Mouse (Mus musculus) brown adipose tissue, adult 24 weeks (tissue): ENCODE measurements at regions not wholly inside any gene's neighbourhood (a gene's known extent, or its start where the extent isn't known, plus 50 kb on each side); places are given as distances from the start of the nearest gene placed in this dataset.

Source experiments
- H3K27ac ChIP-seq: fragments of 200-500 bp; replicated peaks from 2 replicates; pipeline ENCODE4 v1.5.1; 2012; ENCODE audit warnings: low read depth, mild to moderate bottlenecking, low read length
- H3K4me1 ChIP-seq: fragments of 200-500 bp; 2 replicates; pipeline ENCODE4 v1.6.1; 2012; ENCODE audit warnings: low read length, mixed read lengths; ENCODE audit not compliant: control insufficient read depth, insufficient read depth, insufficient read length
- H3K4me3 ChIP-seq: fragments of 200-500 bp; 2 replicates; pipeline ENCODE4 v1.5.1; 2012; ENCODE audit warnings: low read depth, mild to moderate bottlenecking, low read length, moderate library complexity; ENCODE audit not compliant: insufficient read depth

DNA sequence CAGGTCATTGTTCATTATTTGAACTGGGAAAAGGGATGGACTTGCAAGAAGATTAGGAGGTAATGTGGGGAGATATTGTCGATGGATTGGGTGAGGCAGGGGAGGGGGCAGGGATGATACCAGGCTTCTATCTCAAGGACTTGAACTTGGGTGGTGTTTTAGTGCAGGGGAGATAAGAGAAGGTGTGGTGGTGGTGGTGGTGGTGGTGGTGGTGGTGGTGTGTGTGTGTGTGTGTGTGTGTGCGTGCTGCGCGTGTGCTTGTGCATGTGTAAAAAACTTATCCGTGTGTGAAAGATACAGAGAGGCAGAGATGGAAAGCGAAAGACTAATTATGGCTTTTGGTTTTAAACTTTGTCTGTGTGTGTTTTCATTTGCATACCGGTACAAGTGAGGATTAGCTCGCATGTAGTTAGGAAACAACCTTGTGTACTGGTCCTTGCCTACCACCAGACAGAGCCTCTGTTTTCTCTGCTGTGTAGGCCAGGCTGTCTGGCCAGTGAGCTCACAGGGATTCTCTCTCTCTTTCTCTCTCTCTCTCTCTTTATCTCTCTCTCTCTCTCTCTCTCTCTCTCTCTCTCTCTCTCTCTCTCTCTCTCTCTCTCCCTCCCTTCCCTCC is 69.6 kb upstream of the Cdkn2b start:
- no peaks in the 10 kb centered on the region for H3K4me1 ChIP-seq
- H3K27ac ChIP-seq = no peak overlapping the region
- no peak overlapping the region for H3K4me3 ChIP-seq

DNA sequence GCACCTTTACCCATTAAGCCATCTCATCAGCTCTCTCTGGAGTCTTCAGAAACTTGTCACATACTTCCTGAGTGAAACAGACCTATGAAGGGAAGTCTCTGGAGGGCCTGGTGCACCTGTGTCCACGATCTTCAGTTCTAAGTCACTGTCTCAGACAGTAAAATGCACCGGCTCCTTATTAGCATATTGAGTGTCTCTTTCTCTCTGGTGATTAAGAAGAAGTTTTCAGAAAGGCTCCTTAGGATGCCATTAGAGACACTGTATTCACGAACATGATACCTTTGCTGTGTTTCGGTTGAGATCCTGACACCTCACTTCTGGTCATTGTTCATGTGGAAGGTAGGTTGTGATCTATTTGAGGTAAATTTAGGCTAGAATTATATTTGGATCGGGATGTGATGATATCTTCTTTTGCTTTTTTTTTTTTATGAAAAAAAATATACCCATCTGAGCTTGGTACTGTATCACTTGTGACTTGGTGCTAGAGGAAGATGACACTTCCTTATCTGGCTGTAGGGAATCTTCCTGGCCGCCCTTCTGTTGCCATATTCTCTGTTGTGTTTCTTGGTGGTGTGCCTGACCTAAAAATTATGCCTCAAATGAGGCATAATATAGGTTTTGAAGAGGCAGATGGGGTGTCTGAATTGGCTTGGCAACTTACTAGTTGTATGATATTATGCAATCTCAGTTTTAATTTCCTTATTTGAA is 68.9 kb upstream of the Cdkn2b start:
- H3K4me3 ChIP-seq = no peak overlapping the region
- H3K4me1 ChIP-seq = no peaks in the 10 kb centered on the region
- no peak overlapping the region for H3K27ac ChIP-seq

DNA sequence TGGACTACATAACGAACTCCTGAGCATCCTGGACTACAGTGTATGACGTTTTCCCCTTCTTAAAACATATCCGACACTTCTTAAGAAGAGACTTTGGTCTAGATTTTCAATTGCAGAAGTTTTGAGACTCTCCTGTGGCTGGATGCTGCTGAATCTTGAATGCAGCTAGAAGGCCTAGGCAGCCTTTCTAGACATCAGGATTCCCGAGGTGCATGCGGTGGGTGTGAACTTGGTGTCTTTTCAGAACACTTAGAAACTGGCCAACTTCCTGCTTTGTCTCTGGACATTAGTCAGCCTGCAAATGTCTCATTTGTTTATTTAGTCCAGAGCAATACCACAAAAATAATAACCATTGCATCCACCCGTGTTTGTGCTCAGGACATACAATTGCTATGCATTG is 61.8 kb upstream of the Cdkn2b start:
- Histone ChIP-seq H3K4me3 (no peak overlapping the region), H3K4me1 (no peaks in the 10 kb centered on the region), H3K27ac (no peak overlapping the region)

DNA sequence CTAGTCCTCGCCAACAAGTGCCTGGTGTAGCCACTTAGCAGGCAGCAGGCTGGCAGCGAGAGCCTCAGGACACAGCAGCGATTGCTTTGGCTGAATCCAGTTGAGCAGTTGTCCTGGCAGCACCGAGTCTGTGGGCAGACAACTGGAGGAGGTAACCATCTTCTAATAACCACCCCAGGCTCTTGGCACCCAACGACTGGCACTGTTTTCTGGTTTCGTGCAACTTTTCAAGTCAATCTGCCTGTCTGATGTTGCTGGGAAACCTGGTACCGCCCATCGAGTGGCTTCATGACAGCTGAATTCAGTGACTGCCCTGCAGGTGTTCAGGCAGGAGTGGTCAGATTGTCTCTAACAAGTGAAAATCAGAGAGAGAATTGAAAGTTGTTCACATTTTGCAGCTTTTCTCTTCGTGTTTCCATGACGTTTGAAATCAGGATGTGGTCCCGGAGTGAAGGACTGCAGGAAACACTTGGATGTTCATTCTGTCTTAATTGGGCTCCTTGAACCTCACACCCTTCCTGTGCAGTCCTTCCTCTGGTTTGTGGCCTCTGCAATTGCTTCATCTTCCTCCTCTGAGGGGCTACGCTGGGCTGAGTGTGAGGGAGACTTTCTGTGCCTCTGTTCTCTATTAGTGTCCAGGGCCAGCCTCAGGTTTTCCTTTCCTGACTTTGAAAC is 58.1 kb upstream of the Cdkn2b start:
- no peak overlapping the region for H3K4me3 ChIP-seq

DNA sequence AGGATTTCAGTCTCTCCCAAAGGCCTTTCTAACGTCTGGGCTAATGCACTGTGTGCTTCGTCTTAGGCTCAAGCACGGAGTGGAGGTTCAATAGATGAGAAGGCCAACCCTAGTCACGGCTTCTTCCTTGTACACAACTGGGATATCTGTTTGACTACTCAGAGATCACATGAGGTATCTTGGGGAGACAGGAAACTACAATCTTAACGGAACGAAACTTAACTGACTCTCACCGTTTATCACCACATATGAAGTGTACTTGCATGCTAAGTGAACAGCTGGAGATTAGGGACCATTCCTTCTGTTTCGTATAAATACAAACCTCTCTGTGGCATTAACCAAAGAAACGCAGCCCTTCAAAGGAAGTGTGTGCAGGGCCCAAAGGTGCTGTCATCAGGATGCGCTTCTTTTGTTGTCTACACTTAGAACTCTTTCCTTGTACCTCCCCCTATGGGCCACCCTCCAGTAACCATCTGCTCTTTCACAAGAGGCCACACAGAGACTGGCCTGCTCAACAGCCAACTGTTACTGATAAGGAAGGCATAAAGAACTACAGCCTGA is 55.8 kb upstream of the Cdkn2b start:
- Histone ChIP-seq H3K4me3 (no peak overlapping the region), H3K27ac (no peak overlapping the region), H3K4me1 (no peaks in the 10 kb centered on the region)

More for the DNA sequence above, 58.1 kb upstream of the Cdkn2b start:
- no peaks in the 10 kb centered on the region for H3K4me1 ChIP-seq
- no peak overlapping the region for H3K27ac ChIP-seq

DNA sequence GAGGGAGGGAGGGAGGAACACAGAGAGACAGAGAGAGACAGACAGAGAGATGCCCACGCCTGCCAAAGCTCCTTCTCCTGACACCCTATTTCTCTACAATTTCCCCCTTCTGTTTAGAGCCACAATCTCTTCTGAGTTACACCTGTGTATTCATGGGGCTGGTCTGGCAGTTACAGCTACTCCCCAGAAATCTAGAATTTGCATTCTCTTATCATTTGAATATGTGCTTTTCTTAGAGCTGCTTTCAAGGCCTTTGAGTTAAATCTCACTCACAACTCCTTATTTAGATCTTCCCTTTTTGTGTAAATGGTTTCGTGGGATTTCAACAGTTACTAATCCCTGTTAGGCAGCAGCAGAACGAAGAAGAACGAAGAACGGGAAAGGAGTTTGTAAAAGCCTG is 55.0 kb upstream of the Cdkn2b start:
- no peaks in the 10 kb centered on the region for H3K4me1 ChIP-seq
- no peak overlapping the region for H3K27ac ChIP-seq
- H3K4me3 ChIP-seq = no peak overlapping the region

DNA sequence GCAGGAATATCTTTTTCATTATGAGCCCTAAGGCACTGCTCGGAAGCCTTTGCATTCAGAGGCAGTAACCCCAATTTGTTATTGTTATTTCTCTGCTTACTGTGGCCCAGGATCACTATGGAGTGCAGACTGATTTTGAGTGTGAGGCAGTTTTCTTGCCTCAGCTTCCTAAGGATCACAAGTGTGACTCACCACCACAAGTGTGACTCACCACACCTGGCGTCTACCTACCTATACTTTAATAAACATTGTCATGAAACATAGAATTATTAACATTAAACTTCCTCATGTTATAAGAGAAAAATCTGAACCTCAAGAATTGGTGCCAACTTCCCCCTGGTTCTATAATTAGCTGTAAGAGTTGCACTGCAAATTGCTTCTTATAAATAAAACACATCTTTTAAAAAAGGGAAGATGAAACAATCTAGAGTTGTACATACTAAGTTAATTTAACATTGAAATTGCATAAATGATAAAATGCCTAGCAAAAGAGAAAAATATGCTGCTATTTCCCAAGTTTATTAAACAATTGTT is 52.4 kb upstream of the Cdkn2b start:
- H3K4me1 ChIP-seq = no peaks in the 10 kb centered on the region; the same call in 1 of the 2 replicates
- no peak overlapping the region for H3K27ac ChIP-seq
- no peak overlapping the region for H3K4me3 ChIP-seq

DNA sequence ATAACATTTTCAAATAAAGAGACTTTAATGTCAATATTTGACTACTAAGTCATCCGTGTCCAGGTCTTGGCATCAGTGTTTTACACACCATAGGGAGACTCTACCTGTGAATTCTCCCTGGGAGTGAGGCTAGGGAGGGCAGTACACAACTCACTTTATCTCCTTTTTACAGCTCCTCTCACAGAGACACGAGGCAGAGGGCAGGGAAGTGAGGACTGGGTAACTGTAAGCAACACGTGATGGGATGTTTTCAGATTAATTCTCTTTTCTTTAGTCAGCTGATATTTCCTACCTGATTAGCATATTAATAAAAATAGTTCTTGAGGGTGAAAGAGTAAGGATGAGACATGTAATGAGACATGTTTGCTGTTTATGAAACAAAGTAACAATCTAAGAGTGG is 51.8 kb upstream of the Cdkn2b start:
- H3K4me3 ChIP-seq = no peak overlapping the region
- H3K4me1 ChIP-seq = no peaks in the 10 kb centered on the region; the same call in 1 of the 2 replicates
- no peak overlapping the region for H3K27ac ChIP-seq

DNA sequence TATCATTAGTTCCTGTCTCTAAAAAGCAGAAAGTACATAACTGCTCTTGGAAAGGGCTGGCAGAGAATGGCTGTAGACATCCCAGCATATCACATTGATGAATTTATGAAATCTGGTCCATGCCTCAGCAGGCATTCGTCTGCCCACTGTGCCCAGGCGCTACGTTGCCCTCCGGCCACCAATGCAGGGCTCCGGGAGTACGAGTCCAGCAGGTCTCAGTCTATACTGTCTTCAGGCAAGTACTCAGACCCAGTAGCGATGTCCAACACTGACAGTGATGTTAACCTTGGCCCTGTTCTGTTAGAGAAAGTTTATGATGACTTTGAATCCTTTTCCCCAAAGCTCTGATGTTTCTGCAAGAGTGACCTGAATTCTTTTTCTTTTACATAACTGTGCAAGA is 50.5 kb upstream of the Cdkn2b start:
- H3K27ac ChIP-seq = no peak overlapping the region
- H3K4me1 ChIP-seq = no peaks in the 10 kb centered on the region; the same call in 1 of the 2 replicates
- H3K4me3 ChIP-seq = no peak overlapping the region
